Mouse (Mus musculus) embryonic stem cell, embryonic (primary cell): ENCODE data around the gene Ormdl3.
"Not testable (repeated sequence)": the region's sequence is repeated elsewhere in the genome, so short reads cannot be mapped to it uniquely, and the experiment has no call there.

Source experiments
- CTCF ChIA-PET, 4 experiments: fragments of 300-600 bp in 2 of 4; fragments of 350-600 bp in 2 of 4; sonication (Branson Sonifier 250); formaldehyde crosslinking; loops; one replicate each; lab custom pipeline; 2022; ENCODE audit warnings: inconsistent platforms in 2 of 4; lab: Charles Lee
- POLR2A ChIA-PET, 4 experiments: fragments of 300-600 bp in 2 of 4; fragments of 350-600 bp in 2 of 4; sonication (Branson Sonifier 250); formaldehyde crosslinking; loops; one replicate each; lab custom pipeline; 2022; ENCODE audit warnings: antibody characterized with exemption in 4 of 4, inconsistent platforms in 1 of 4; lab: Charles Lee

Ormdl3 gene

GRCm38 (mm10) chr11:98586892-98587563 lies at the start of gene Ormdl3:
Gene Ormdl3 (minus strand): TSS chr11:98587368.
- ChIA-PET POLR2A (interaction anchor here (0.6 to 5.1 kb wide), 59 partner anchors 8 to 805 kb away, joined by 3 to 68 read pairs (median 4); partner anchors contain the start of genes Psmd3 (in 3 of the 4), Zpbp2 (in 3 of the 4), Erbb2 (in 2 of the 4) and Lrrc3c (in 2 of the 4)), CTCF (interaction anchor here (0.5 to 4.4 kb wide), 24 partner anchors 10 to 245 kb away, joined by 3 to 39 read pairs (median 5); partner anchors contain the start of genes Lrrc3c (in 2 of the 4), Psmd3 (in 1 of the 4) and Stard3 (in 1 of the 4))

GRCm38 (mm10) chr11:98635312-98635970 lies 48.3 kb upstream of the Ormdl3 start:
- CTCF ChIA-PET: interaction anchor here in 3 of 4 experiments (0.7 to 2.0 kb wide), 11 partner anchors 9 to 309 kb away, joined by 3 to 7 read pairs (median 4); partner anchors contain the start of gene Gsdma3 (in 1 of the 3)
- POLR2A ChIA-PET: interaction anchor here in 1 of 4 experiments (1.4 kb wide), 1 partner anchor 46 kb away, joined by 4 read pairs; the partner anchor contains the start of gene Psmd3

- CTCF ChIA-PET: interaction anchor here in 1 of 4 experiments (1.3 kb wide), 1 partner anchor 38 kb away, joined by 6 read pairs; no protein-coding TSS in a partner anchor
These were observed 43.5 kb upstream of the Ormdl3 start for GRCm38 (mm10) chr11:98630646-98631045.

GRCm38 (mm10) chr11:98628706-98629105 lies 41.5 kb upstream of the Ormdl3 start:
- CTCF ChIA-PET: no interaction called here
- POLR2A ChIA-PET: no interaction called here

More at GRCm38 (mm10) chr11:98630646-98631045, 43.5 kb upstream of the Ormdl3 start:
- POLR2A ChIA-PET: no interaction called here

GRCm38 (mm10) chr11:98625611-98626410 lies 38.6 kb upstream of the Ormdl3 start, which contains the start of the genes Gm12355 and Gsdma3:
Gene Gm12355 (minus strand): TSS chr11:98625661.
Gene Gsdma3 (plus strand): TSS chr11:98626360.
- POLR2A ChIA-PET: no interaction called here
- CTCF ChIA-PET: interaction anchor here in 2 of 4 experiments (0.6 to 1.3 kb wide), 2 partner anchors 10 to 27 kb away, joined by 3 read pairs; no protein-coding TSS in a partner anchor

GRCm38 (mm10) chr11:98624381-98624780 lies 37.2 kb upstream of the Ormdl3 start:
- CTCF ChIA-PET: not testable (repeated sequence)
- POLR2A ChIA-PET: interaction anchor here in 1 of 4 experiments (0.7 kb wide), 1 partner anchor 13 kb away, joined by 3 read pairs; no protein-coding TSS in a partner anchor

- CTCF ChIA-PET: not testable (repeated sequence)
- POLR2A ChIA-PET: interaction anchor here in 1 of 4 experiments (0.7 kb wide), 1 partner anchor 13 kb away, joined by 3 read pairs; no protein-coding TSS in a partner anchor
These were observed 36.8 kb upstream of the Ormdl3 start for GRCm38 (mm10) chr11:98623981-98624380.

GRCm38 (mm10) chr11:98620791-98621190 lies 33.6 kb upstream of the Ormdl3 start:
- POLR2A ChIA-PET: no interaction called here
- CTCF ChIA-PET: no interaction called here

- ChIA-PET CTCF (interaction anchor here in 3 of 4 experiments (0.7 to 2.2 kb wide), 12 partner anchors 9 to 1691 kb away, joined by 3 to 22 read pairs (median 3); partner anchors contain the start of genes Lrrc3c (in 2 of the 3) and Psmd3 (in 1 of the 3)), POLR2A (interaction anchor here in 1 of 4 experiments (0.6 kb wide), 1 partner anchor 1038 kb away, joined by 5 read pairs; no protein-coding TSS in a partner anchor)
These were observed 19.6 kb upstream of the Ormdl3 start for GRCm38 (mm10) chr11:98606763-98607162.

GRCm38 (mm10) chr11:98604911-98605310 lies 17.7 kb upstream of the Ormdl3 start:
- CTCF ChIA-PET: interaction anchor here in 2 of 4 experiments (0.6 to 1.5 kb wide), 3 partner anchors 55 to 262 kb away, joined by 3 to 4 read pairs (median 4); no protein-coding TSS in a partner anchor
- POLR2A ChIA-PET: not testable (repeated sequence)

- ChIA-PET CTCF (interaction anchor here in 2 of 4 experiments (0.6 to 1.5 kb wide), 2 partner anchors 29 to 183 kb away, joined by 3 to 4 read pairs; no protein-coding TSS in a partner anchor), POLR2A (no interaction called here)
These were observed 16.8 kb upstream of the Ormdl3 start for GRCm38 (mm10) chr11:98603953-98604352.

GRCm38 (mm10) chr11:98602090-98602690 lies 15.0 kb upstream of the Ormdl3 start:
- CTCF ChIA-PET: interaction anchor here (0.5 to 2.0 kb wide), 26 partner anchors 11 to 824 kb away, joined by 3 to 15 read pairs (median 4); partner anchors contain the start of genes Ormdl3 (in 1 of the 4), Psmd3 (in 1 of the 4), Stard3 (in 1 of the 4) and Zpbp2 (in 1 of the 4)

GRCm38 (mm10) chr11:98599291-98599690 lies 12.1 kb upstream of the Ormdl3 start:
- POLR2A ChIA-PET: interaction anchor here in 3 of 4 experiments (0.5 to 6.7 kb wide), 7 partner anchors 9 to 230 kb away, joined by 3 to 68 read pairs (median 4); partner anchors contain the start of genes Ormdl3 (in 2 of the 3) and Zpbp2 (in 1 of the 3)

More at GRCm38 (mm10) chr11:98602090-98602690, 15.0 kb upstream of the Ormdl3 start:
- POLR2A ChIA-PET: interaction anchor here (0.6 to 6.7 kb wide), 23 partner anchors 9 to 1969 kb away, joined by 3 to 68 read pairs (median 4); partner anchors contain the start of genes Ormdl3 (in 3 of the 4), Psmd3 (in 1 of the 4), Stard3 (in 1 of the 4) and Zpbp2 (in 1 of the 4)

GRCm38 (mm10) chr11:98598851-98599290 lies 11.7 kb upstream of the Ormdl3 start:
- CTCF ChIA-PET: interaction anchor here (0.6 to 3.4 kb wide), 13 partner anchors 8 to 256 kb away, joined by 3 to 39 read pairs (median 4); partner anchors contain the start of genes Ormdl3 (in 2 of the 4) and Gsdma3 (in 1 of the 4)
- POLR2A ChIA-PET: interaction anchor here in 2 of 4 experiments (0.7 to 6.7 kb wide), 6 partner anchors 9 to 48 kb away, joined by 3 to 68 read pairs (median 4); partner anchors contain the start of genes Ormdl3 (in 2 of the 2) and Zpbp2 (in 1 of the 2)

More at GRCm38 (mm10) chr11:98599291-98599690, 12.1 kb upstream of the Ormdl3 start:
- CTCF ChIA-PET: interaction anchor here (0.6 to 3.4 kb wide), 13 partner anchors 7 to 257 kb away, joined by 3 to 39 read pairs (median 4); partner anchors contain the start of genes Ormdl3 (in 3 of the 4) and Gsdma3 (in 1 of the 4)

GRCm38 (mm10) chr11:98597991-98598390 lies 10.8 kb upstream of the Ormdl3 start, which contains the start of gene Lrrc3c:
Gene Lrrc3c (plus strand): TSS chr11:98598291.
- CTCF ChIA-PET: interaction anchor here (0.5 to 3.4 kb wide), 16 partner anchors 9 to 256 kb away, joined by 3 to 39 read pairs (median 4); partner anchors contain the start of genes Ormdl3 (in 2 of the 4) and Zpbp2 (in 1 of the 4)
- POLR2A ChIA-PET: interaction anchor here in 2 of 4 experiments (1.2 to 6.7 kb wide), 3 partner anchors 10 to 18 kb away, joined by 3 to 68 read pairs (median 49); partner anchors contain the start of gene Ormdl3 (in 2 of the 2)

GRCm38 (mm10) chr11:98597363-98597762 lies 10.2 kb upstream of the Ormdl3 start:
- ChIA-PET POLR2A (interaction anchor here (0.6 to 6.7 kb wide), 8 partner anchors 9 to 211 kb away, joined by 3 to 68 read pairs (median 4); partner anchors contain the start of gene Ormdl3 (in 3 of the 4)), CTCF (interaction anchor here (0.5 to 3.4 kb wide), 49 partner anchors 8 to 1657 kb away, joined by 3 to 39 read pairs (median 4); partner anchors contain the start of genes Ormdl3 (in 4 of the 4), Zpbp2 (in 2 of the 4) and Psmd3 (in 1 of the 4))
